Mouse (Mus musculus) E14TG2a.4 (cell line): Measurements from ENCODE around the gene Ccdc113.

ENCODE experiments used
- CTCF ChIP-seq: conservative IDR thresholded peaks from 2 replicates; pipeline ENCODE4 v1.5.1; 2014; ENCODE audit warnings: low read length
- NANOG ChIP-seq: IDR thresholded peaks from 2 replicates; pipeline ENCODE4 v1.6.1; 2014; ENCODE audit warnings: borderline replicate concordance, low read length, mixed read lengths
- POU5F1 ChIP-seq: IDR thresholded peaks from 2 replicates; pipeline ENCODE4 v1.6.1; 2014; ENCODE audit warnings: low read length, borderline replicate concordance

- no peak for TF ChIP-seq CTCF
- no peak for TF ChIP-seq NANOG
- TF ChIP-seq POU5F1, result no peak
Measured at GRCm38 (mm10) chr8:95499266-95500064, 34.4 kb upstream of the Ccdc113 start.
